Mouse (Mus musculus) forebrain, postnatal 0 days (tissue): Measurements from ENCODE around the gene Ing2. TPM values are rescaled to one million over a fixed set of nuclear protein-coding genes. Genes with fewer than 3 reads are reported as not detected.

Experiments used
- ATAC-seq: fragments of 200-750 bp; cut with Nextera tagmentation; 2 replicates; pipeline ENCODE4 v1.8.0; 2017; ENCODE audit warnings: mild to moderate bottlenecking, moderate library complexity
- DNase-seq: peaks from one replicate; pipeline ENCODE4 v3.0.0-alpha.2; 2015
- H3K27ac ChIP-seq: fragments of 300-500 bp; sonication (generic); 2 replicates; pipeline ENCODE4 v1.5.1; 2014; ENCODE audit warnings: low read depth, mild to moderate bottlenecking, antibody characterized with exemption, low read length, moderate library complexity, mixed read lengths
- H3K27me3 ChIP-seq: fragments of 300-500 bp; sonication (generic); 2 replicates; pipeline ENCODE4 v1.6.1; 2014; ENCODE audit warnings: mild to moderate bottlenecking, low read length, mixed read lengths; ENCODE audit not compliant: insufficient read depth
- H3K36me3 ChIP-seq: fragments of 300-500 bp; sonication (generic); 2 replicates; pipeline ENCODE4 v1.6.1; 2014; ENCODE audit warnings: mild to moderate bottlenecking, moderate library complexity; ENCODE audit not compliant: insufficient read depth
- H3K4me1 ChIP-seq: fragments of 300-500 bp; sonication (generic); 2 replicates; pipeline ENCODE4 v1.6.1; 2014; ENCODE audit warnings: antibody characterized with exemption; ENCODE audit not compliant: insufficient read depth
- H3K4me2 ChIP-seq: fragments of 300-500 bp; sonication (generic); 2 replicates; pipeline ENCODE4 v1.6.1; 2014; ENCODE audit warnings: low read depth, mild to moderate bottlenecking, moderate library complexity
- H3K4me3 ChIP-seq: fragments of 300-500 bp; sonication (generic); 2 replicates; pipeline ENCODE4 v1.5.1; 2014; ENCODE audit warnings: low read depth, low read length, mixed read lengths
- H3K9ac ChIP-seq: fragments of 300-500 bp; sonication (generic); 2 replicates; pipeline ENCODE4 v1.6.1; 2014; ENCODE audit warnings: mild to moderate bottlenecking
- H3K9me3 ChIP-seq: fragments of 300-500 bp; sonication (generic); 2 replicates; pipeline ENCODE4 v1.6.1; 2016; ENCODE audit warnings: low read length
- CTCF ChIP-seq: sonication (generic); IDR thresholded peaks from 2 replicates; pipeline ENCODE4 v1.5.1; 2016; ENCODE audit warnings: antibody characterized with exemption, control low read depth, low read depth
- WGBS: fragments of 180-500 bp; shearing (Covaris S2); extraction: QIAGEN DNeasy Blood & Tissue Kit; methylation state at CpG from one replicate; pipeline ENCODE4 v1.1.7; 2014; 5-methylcytosine and 5-hydroxymethylcytosine counted together
- polyA plus RNA-seq: library from polyadenylated mRNA; unstranded; fragments of >200 nt; fragmentation: Nextera tagmentation; extraction: Ambion mirVana; gene quantifications from 2 replicates; pipeline ENCODE4 v1.2.1, GENCODE M21; 2015
- total RNA-seq: library from RNA; depleted of rRNA; stranded (reverse); fragments of >200 nt; gene quantifications from 2 replicates; pipeline ENCODE4 v1.2.3, GENCODE M21; 2014

Ing2 gene
- total and polyA plus RNA-seq, 2 experiments from 2014 or later, result 8.9 to 13.1 TPM

DNA sequence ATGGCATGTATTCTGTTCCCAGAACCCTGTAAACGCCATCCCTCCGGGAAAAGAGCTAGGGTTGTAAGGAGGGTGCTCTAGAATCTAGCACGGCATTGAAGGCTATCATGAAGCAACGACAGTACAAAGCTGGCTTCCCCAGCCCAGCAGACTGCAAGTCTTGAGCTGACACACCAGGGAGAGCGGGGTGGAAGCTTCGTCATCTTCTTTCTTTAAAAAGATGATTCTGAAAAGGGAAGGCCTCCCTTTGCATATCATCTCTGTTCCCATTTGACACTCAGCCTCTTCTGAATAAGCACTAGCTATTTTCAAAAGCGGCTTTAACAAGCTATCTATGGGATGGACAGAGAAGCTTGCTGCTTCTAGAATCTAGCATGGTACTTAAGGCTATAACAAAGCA lies 15.0 kb downstream of the Ing2 start:
- H3K27ac ChIP-seq, result no peak overlapping the region
- H3K9ac ChIP-seq, result no peak overlapping the region
- ATAC-seq (no peak), DNase-seq (no peak)
- TF ChIP-seq CTCF, result no peak
- no peaks in the 10 kb centered on the region for H3K36me3 ChIP-seq
- no peaks in the 10 kb centered on the region for H3K9me3 ChIP-seq
- no peaks in the 10 kb centered on the region for H3K27me3 ChIP-seq
- no peak overlapping the region for H3K4me2 ChIP-seq
- 89% methylated on average over 7 of the region's 7 CpGs for WGBS
- no peaks in the 10 kb centered on the region for H3K4me1 ChIP-seq
- no peak overlapping the region for H3K4me3 ChIP-seq

DNA sequence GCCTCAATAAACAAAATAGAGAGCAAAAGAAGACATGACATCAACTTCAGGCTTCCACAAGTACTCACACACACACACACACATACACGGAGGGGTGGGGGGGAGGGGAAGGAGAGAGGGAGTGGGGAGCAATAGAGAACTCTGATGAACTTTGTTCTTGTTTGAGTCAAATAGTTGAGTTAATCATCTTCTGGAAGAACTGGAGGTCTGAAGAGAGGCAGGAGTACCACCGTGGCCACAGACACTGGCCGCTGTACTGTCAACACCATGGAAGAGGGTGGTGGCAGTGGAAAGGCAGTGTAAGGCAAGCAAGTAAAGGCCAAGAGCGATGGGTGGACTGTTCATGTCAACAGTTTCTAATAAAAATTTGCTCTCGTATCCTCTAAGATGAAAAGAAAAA lies 15.9 kb downstream of the Ing2 start:
- H3K4me1 ChIP-seq, result no peaks in the 10 kb centered on the region
- ATAC-seq, result no peak
- H3K4me2 ChIP-seq, result no peak overlapping the region
- 96% methylated on average over 5 of the region's 5 CpGs for WGBS
- TF ChIP-seq CTCF, result no peak
- no peak overlapping the region for H3K9ac ChIP-seq
- H3K9me3 ChIP-seq, result no peaks in the 10 kb centered on the region
- H3K27me3 ChIP-seq, result no peaks in the 10 kb centered on the region
- no peak overlapping the region for H3K4me3 ChIP-seq
- H3K36me3 ChIP-seq, result no peaks in the 10 kb centered on the region
- no peak for DNase-seq
- no peak overlapping the region for H3K27ac ChIP-seq

DNA sequence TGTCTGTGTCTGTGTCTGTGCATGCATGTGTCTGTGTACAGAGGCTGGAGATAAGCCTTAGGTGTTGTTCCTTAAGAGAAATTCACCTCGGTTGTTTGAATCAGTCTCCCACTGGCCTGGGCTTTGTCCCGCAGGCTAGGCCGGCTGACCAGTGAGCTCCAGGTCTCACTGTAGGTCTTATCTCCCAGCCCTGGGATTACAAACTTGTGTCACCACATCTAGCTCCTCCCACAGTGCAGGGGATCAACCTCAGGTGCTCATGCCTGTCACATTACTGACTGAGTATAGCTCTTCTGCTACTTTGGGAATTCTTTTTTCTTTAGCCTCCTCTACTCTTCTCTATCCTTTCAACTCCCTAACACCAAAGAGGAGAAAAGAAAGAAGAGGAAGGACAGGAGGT lies 20.9 kb downstream of the Ing2 start:
- DNase-seq (no peak), ATAC-seq (no peak)
- Histone ChIP-seq H3K4me2 (no peak overlapping the region), H3K27me3 (no peaks in the 10 kb centered on the region), H3K4me3 (no peak overlapping the region), H3K9me3 (no peaks in the 10 kb centered on the region), H3K27ac (no peak overlapping the region), H3K36me3 (no peaks in the 10 kb centered on the region), H3K9ac (no peak overlapping the region), H3K4me1 (no peaks in the 10 kb centered on the region)
- WGBS, result 59% methylated on average over 3 of the region's 3 CpGs
- TF ChIP-seq CTCF, result no peak

DNA sequence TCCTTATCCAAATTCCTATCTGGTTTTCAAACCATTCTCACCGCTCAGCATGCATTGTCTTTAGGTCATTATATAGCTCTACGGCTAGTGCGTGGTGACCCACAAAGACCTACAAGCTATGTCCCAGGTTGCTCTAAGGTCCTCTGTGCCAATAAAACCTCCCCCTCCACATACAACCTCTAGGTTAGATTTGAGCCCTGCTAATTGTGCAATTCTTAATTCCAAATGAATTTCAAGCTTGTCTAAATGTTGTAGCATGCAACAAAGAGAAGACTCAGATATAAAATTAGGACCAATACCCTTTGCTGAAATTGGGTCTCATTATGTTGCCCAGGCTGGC lies 22.6 kb downstream of the Ing2 start:
- 88% methylated on average over 3 of the region's 3 CpGs for WGBS
- no peak overlapping the region for H3K4me2 ChIP-seq
- H3K27me3 ChIP-seq, result no peaks in the 10 kb centered on the region
- H3K9ac ChIP-seq, result no peak overlapping the region
- no peaks in the 10 kb centered on the region for H3K36me3 ChIP-seq
- no peak overlapping the region for H3K27ac ChIP-seq
- no peaks in the 10 kb centered on the region for H3K9me3 ChIP-seq
- no peak for TF ChIP-seq CTCF
- H3K4me3 ChIP-seq, result no peak overlapping the region
- H3K4me1 ChIP-seq, result no peaks in the 10 kb centered on the region
- DNase-seq (no peak), ATAC-seq (no peak)

DNA sequence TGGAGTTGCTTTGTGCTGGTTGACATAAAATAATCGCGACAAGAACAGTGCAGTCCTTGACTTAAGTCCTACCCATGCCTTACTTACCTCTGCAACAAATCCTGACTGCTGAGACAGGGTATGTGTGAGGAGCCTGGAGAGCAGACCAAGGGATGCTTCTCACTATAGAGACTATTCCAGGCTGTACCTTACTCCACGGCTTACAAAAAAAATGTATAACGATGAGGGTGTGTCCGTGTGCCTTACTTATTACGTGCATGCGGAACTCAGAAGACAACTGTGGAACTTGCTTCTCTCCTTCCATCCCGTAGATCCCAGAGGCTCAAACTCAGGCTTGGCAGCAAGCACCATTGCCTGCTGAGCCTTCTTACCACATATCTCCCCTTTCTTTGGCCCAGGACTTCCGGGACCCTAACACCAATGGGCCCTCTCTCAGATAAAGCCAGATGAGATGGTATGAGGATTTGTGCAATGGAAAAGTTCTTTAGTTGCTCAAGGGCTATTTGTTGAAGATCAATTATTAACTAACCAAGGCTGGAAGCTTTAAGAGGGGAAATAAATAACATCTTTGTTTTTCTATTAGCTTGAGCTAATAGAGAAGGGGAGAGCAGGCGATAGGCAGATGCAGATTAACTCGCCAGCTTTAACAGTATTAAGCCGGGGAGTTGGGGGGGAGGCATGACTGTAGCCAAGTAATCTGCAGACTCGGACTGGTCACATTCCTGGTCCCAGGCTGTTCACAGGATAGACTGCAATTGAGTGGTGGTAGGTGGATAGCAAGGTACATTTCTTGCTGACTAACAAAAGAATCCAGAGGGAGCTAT lies 23.2 kb downstream of the Ing2 start:
- WGBS, result 79% methylated on average over 13 of the region's 13 CpGs

DNA sequence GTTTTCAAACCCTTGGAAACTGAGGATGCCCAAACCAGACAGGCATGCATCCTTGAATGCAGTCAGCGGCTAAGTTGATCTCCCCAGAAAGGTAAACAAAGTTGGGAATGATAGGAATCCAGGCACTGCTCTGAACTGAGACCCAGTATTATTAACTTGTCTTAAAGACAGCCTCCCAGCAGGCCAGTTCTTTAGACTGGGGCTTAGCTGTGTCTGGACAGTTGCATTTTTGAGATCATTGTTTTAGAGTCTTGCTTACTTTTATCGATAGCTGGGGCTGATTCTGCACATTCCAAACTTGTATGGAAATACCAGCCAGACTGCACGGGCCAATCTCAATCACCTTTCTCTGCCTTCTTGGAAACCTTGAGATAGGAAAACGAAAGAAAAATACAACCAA lies 24.5 kb downstream of the Ing2 start:
- Histone ChIP-seq H3K36me3 (no peaks in the 10 kb centered on the region), H3K9ac (no peak overlapping the region), H3K4me3 (no peak overlapping the region), H3K27me3 (no peaks in the 10 kb centered on the region), H3K9me3 (0 out of 2 replicates have a peak, but pooled peaks cover 4% of the 10 kb centered on the region), H3K4me2 (no peak overlapping the region), H3K27ac (no peak overlapping the region), H3K4me1 (no peaks in the 10 kb centered on the region)
- 84% methylated on average over 4 of the region's 4 CpGs for WGBS
- TF ChIP-seq CTCF, result no peak
- ATAC-seq, result no peak
- no peak for DNase-seq

More for the DNA sequence above, 23.2 kb downstream of the Ing2 start:
- H3K4me3 ChIP-seq, result no peak overlapping the region
- no peak for TF ChIP-seq CTCF
- H3K9ac ChIP-seq, result no peak overlapping the region
- H3K4me2 ChIP-seq, result no peak overlapping the region
- DNase-seq (no peak), ATAC-seq (no peak)
- no peaks in the 10 kb centered on the region for H3K4me1 ChIP-seq
- no peak overlapping the region for H3K27ac ChIP-seq
- H3K36me3 ChIP-seq, result no peaks in the 10 kb centered on the region
- no peaks in the 10 kb centered on the region for H3K27me3 ChIP-seq
- H3K9me3 ChIP-seq, result no peaks in the 10 kb centered on the region

DNA sequence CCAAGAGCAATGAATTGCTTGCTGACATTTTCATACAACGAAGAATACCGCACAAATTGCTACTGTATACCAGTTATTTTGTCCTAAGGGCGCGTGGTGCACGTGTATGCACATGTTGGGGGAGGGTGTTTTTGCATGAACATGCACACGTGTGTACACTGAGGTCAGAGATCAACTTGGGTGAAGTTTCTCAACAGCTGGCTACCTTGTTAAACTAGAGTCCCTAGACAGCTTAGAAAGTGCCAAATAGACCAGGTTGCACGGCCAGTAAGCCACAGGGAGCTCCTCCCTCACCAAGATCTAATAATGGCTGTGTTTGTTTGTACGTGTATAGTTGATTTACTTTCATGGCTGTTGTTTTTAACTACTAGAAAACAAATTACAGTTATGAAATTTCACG lies 25.8 kb downstream of the Ing2 start:
- TF ChIP-seq CTCF, result no peak
- Histone ChIP-seq H3K4me2 (no peak overlapping the region), H3K36me3 (no peaks in the 10 kb centered on the region), H3K9ac (no peak overlapping the region), H3K27ac (no peak overlapping the region), H3K27me3 (no peaks in the 10 kb centered on the region), H3K4me1 (no peaks in the 10 kb centered on the region), H3K9me3 (0 out of 2 replicates have a peak, but pooled peaks cover 4% of the 10 kb centered on the region), H3K4me3 (no peak overlapping the region)
- DNase-seq (no peak), ATAC-seq (no peak)
- WGBS, result 88% methylated on average over 9 of the region's 9 CpGs
